ENCODE assay signal across 15 mouse cellular contexts in the genomic region with DNA sequence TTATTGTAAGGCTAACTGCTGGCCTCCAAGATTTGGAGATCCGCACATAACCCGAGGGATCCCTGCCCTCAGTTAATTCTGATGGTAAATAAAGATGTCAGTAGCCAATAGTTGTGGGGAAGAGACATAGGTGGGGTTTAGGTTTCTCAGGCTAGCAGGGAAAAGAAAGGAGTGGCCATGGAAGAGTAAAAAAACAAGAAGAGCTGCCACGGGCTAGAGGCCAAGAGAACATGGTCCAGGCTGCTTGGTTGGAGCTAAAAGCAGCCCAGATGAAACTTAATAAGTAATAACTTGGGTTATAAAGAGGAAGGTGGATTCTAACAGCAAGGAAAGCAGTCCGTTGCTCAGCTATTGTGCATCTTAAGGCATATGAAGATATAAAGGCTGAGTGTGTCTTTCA.
DNase-seq lines count a peak whose midpoint lies in the region.
"Had no signal": no experiment of that assay in that cellular context is flagged by ENCODE, and none has a peak within 500 bp of the region (broad histone marks: within the 10 kb centered on the region; RNA-seq: fewer than 3 reads in every experiment).

No protein-coding gene starts in this region.

- DNase-seq in heart, postnatal 14 days = peak; percentile 7 to 10
- no peak for DNase-seq in heart, postnatal 10 days
- peak; percentile 12 for DNase-seq in urinary bladder, postnatal 14 days (ENCODE audit: low spot score)
- DNase-seq in urinary bladder, postnatal 10 days (ENCODE audit: low spot score) = no peak
- peak; percentile 23 for DNase-seq in gastrocnemius, postnatal 14 days
- no peak for DNase-seq in lung, postnatal 36 days
- DNase-seq: adrenal gland, adult 2 months; adrenal gland, postnatal 14 days; cerebellum, adult 11 months; cerebellum, adult 2 months; cerebellum, adult 9-11 months; cerebellum, postnatal 25 days; forebrain, postnatal 0 days; heart, adult 2 months; heart, postnatal 36 days had no signal

- intact Hi-C loops in heart, postnatal 14 days (cut with DNase I) = no loop called here
- intact Hi-C loops in heart, postnatal 10 days (cut with DNase I) = no loop called here
- intact Hi-C loops in gastrocnemius, postnatal 14 days (cut with DNase I; ENCODE audit: low total_unique reads) = no loop called here

Comparison
In these comparisons a context has a peak if more than half of its experiments do, and no peak if none do; other contexts are left out.
1. DNase-seq: peak in heart, postnatal 14 days (2 of 2), urinary bladder, postnatal 14 days (single experiment) and gastrocnemius, postnatal 14 days (single experiment); none in heart, postnatal 10 days (0 of 2), urinary bladder, postnatal 10 days (single experiment) and lung, postnatal 36 days (single experiment).